Mouse (Mus musculus): ENCODE data around the gene Tmsb15l.

- TF ChIP-seq CTCF (IDR thresholded peaks at IDR 0.05; ENCODE audit: extremely low read depth, insufficient read depth, insufficient read length, insufficient replicate concordance) (no peak), POLR2A (IDR thresholded peaks at IDR 0.05; ENCODE audit: low read depth, low read length) (no peak)
Measured at GRCm38 (mm10) chrX:136992191-136992965, 15.7 kb upstream of the Tmsb15l start.

Data from spleen, adult 2 months (tissue).